Mouse (Mus musculus): Measurements from ENCODE around the gene Agpat2. TPM values are rescaled to one million over a fixed set of nuclear protein-coding genes. Genes with fewer than 3 reads are reported as not detected.

The Agpat2 gene
- total RNA-seq (2014; fragmentation: Nextera tagmentation) (4.7 and 6.9 TPM in 2 replicates), total RNA-seq (2017) (4.6 and 7.4 TPM in 2 replicates), polyA plus RNA-seq (2012) (6.0 and 6.1 TPM in 2 replicates)

DNA sequence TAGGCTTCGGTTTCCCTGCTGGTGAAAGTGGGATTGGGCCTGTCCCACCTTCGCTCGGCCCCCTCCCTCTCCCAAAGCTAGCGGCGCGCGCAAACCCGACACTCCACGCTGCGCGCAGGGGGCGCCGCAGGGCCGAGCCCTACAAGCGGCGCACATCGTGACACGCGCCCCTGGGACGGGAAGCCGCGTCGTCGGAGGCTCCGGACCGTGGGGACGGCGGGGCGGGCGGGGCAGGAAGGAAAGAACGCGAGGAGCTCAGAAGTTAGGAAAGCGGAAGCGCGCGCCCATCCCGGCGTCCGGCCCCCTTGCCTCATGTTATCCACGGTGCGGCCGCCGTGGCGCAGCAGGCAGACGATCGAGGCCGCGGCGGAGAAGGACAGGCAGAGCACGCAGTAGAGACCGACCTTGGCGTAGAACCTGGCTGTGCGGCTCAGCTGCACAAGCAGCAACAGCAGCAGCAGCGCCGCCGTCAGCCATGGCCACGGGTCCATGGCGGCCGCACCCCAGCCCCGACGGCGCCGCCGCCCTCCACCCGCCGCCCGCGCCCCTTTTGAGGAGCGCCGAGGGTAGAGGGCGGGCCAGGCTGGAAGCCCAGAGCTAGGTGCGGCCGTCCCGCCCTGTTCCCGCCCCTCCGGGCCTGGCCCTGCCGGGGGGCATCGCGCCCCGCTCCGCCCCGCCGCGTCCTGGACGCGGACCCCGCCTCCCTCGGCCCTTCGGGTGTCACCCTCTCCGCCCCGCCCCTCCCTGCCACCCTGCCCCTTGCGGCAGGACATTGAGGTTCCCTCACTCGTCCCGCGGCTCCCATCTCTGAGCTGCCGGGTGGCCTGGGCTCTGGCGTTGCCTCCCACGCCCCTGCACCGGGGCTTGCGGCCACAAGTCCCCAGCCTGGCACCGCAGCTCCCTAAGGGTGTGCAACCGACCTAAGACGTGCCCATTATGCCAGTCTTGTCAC, at the start of gene Agpat2:
Gene Agpat2, minus strand, starts transcription at position 698 of the 952 bp plus-strand sequence.
- TF ChIP-seq TAL1 (conservative IDR thresholded peaks at IDR 0.05; ENCODE audit: low read depth, low read length) (no peak), CTCF (IDR thresholded peaks at IDR 0.05; ENCODE audit: low read depth, low read length) (no peak), GATA1 (IDR thresholded peaks at IDR 0.05; ENCODE audit: borderline replicate concordance, low read length) (no peak), POLR2AphosphoS5 (IDR thresholded peaks at IDR 0.05; ENCODE audit: insufficient replicate concordance, low read depth, low read length) (no peak)
- H3K27me3 ChIP-seq (ENCODE audit: insufficient read depth, low read length), result peaks cover 83% of the 10 kb centered on the region
- H3K9me3 ChIP-seq (replicated peaks), result no peaks in the 10 kb centered on the region
- H3K4me3 ChIP-seq (ENCODE audit: low read depth, low read length), result peak within 1 kb of the TSS; percentile 71
- DNase-seq (ENCODE audit: low spot score) (peak; percentile 50), ATAC-seq (ENCODE audit: extremely low read depth, insufficient number of reproducible peaks, low FRiP score, poor library complexity, severe bottlenecking) (no peak; the same call in none of the 2 replicates)
- H3K4me1 ChIP-seq (ENCODE audit: insufficient read depth, low read depth, low read length), result peaks cover 14% of the 10 kb centered on the region
- H3K36me3 ChIP-seq (replicated peaks), result no peaks in the 10 kb centered on the region

GRCm38 (mm10) chr2:26646643-26647293, 42.6 kb upstream of the Agpat2 start:
- H3K36me3 ChIP-seq (replicated peaks), result no peaks in the 10 kb centered on the region
- H3K27me3 ChIP-seq (ENCODE audit: insufficient read depth, low read length), result peaks cover 37% of the 10 kb centered on the region
- H3K4me3 ChIP-seq (ENCODE audit: low read depth, low read length), result no peak overlapping the region
- no peak for TF ChIP-seq GATA2 (IDR thresholded peaks at IDR 0.05; ENCODE audit: borderline replicate concordance, low read depth, low read length)
- peak; percentile 99 for TF ChIP-seq CTCF (IDR thresholded peaks at IDR 0.05; ENCODE audit: low read depth, low read length)
- TF ChIP-seq TAL1 (conservative IDR thresholded peaks at IDR 0.05; ENCODE audit: low read depth, low read length), result no peak
- ATAC-seq (ENCODE audit: extremely low read depth, insufficient number of reproducible peaks, low FRiP score, poor library complexity, severe bottlenecking), result peak; percentile 83
- H3K9me3 ChIP-seq (replicated peaks), result no peaks in the 10 kb centered on the region
- peak; percentile 72 for DNase-seq (ENCODE audit: low spot score)
- peaks cover 12% of the 10 kb centered on the region for H3K4me1 ChIP-seq (ENCODE audit: insufficient read depth, low read depth, low read length)

GRCm38 (mm10) chr2:26643942-26644341, 39.7 kb upstream of the Agpat2 start:
- Histone ChIP-seq H3K9me3 (replicated peaks) (no peaks in the 10 kb centered on the region), H3K4me1 (ENCODE audit: insufficient read depth, low read depth, low read length) (peaks cover 28% of the 10 kb centered on the region), H3K27me3 (ENCODE audit: insufficient read depth, low read length) (peaks cover 29% of the 10 kb centered on the region), H3K4me3 (ENCODE audit: low read depth, low read length) (no peak overlapping the region), H3K36me3 (replicated peaks) (peaks cover 3% of the 10 kb centered on the region)
- peak; percentile 68 for TF ChIP-seq CTCF (IDR thresholded peaks at IDR 0.05; ENCODE audit: low read depth, low read length)
- no peak for TF ChIP-seq GATA2 (IDR thresholded peaks at IDR 0.05; ENCODE audit: borderline replicate concordance, low read depth, low read length)
- ATAC-seq (ENCODE audit: extremely low read depth, insufficient number of reproducible peaks, low FRiP score, poor library complexity, severe bottlenecking), result no peak
- peak; percentile 35 for DNase-seq (ENCODE audit: low spot score)

GRCm38 (mm10) chr2:26641006-26641647, 36.9 kb upstream of the Agpat2 start:
- H3K9me3 ChIP-seq (replicated peaks), result no peaks in the 10 kb centered on the region
- H3K27me3 ChIP-seq (ENCODE audit: insufficient read depth, low read length), result peaks cover 23% of the 10 kb centered on the region
- no peak for ATAC-seq (ENCODE audit: extremely low read depth, insufficient number of reproducible peaks, low FRiP score, poor library complexity, severe bottlenecking)
- peaks cover 50% of the 10 kb centered on the region for H3K4me1 ChIP-seq (ENCODE audit: insufficient read depth, low read depth, low read length)
- DNase-seq (ENCODE audit: low spot score), result no peak
- no peak overlapping the region for H3K4me3 ChIP-seq (ENCODE audit: low read depth, low read length)
- peaks cover 32% of the 10 kb centered on the region for H3K36me3 ChIP-seq (replicated peaks)
- no peak for TF ChIP-seq GATA1 (IDR thresholded peaks at IDR 0.05; ENCODE audit: borderline replicate concordance, low read length)
- TF ChIP-seq POLR2AphosphoS5 (IDR thresholded peaks at IDR 0.05; ENCODE audit: insufficient replicate concordance, low read depth, low read length), result no peak
- TF ChIP-seq CTCF (IDR thresholded peaks at IDR 0.05; ENCODE audit: low read depth, low read length), result no peak
- no peak for TF ChIP-seq TAL1 (conservative IDR thresholded peaks at IDR 0.05; ENCODE audit: low read depth, low read length)
- no peak for TF ChIP-seq GATA2 (IDR thresholded peaks at IDR 0.05; ENCODE audit: borderline replicate concordance, low read depth, low read length)

DNA sequence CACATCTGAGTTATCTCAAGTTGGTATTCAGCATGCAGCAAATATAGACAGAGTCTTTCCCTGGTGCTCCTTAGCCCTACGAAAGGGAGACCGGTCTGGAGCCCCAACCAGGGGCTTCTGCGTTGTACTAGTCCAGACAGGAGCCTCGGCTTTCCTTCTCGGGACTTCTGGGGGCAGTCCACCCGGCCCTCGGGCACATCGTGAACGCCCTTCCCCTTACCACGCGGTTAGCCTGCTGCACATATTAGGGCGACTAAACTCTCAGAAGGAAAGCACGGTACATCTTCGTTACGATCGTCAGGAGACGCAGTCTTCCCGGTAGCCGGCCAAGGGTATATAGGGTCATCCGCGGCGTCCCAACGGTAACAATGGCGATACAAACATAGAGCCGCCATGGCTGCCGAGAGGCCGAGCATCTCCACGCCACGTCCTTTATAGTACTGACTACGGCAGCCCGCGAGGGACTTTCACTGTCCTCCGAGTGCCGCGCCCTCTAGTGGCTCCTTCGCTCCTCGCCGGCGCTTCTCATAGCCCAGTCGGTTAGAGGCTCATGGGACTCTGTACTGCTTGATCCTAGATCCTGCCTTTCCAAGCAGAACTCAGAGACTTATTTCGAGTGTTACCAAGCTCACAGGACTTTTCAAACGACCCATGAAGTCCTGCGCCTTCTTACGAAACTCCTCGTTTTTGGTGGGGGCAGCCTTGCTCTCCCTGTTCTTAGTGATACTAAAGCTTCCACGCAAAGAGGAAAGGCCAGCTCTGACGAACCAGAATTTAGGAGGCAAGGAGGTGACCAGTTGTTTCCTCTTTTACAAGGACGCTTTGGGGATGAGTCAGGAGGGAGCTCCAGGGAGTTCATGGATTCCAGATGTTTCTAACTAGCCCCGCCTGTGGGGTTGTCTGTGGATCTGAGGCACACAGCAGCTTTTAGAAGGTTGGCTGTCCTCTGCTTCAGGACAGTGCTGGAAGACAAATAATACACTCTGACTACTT, 35.9 kb upstream of the Agpat2 start:
- H3K4me3 ChIP-seq (ENCODE audit: low read depth, low read length), result peak overlapping the region; percentile 76
- peaks cover 42% of the 10 kb centered on the region for H3K36me3 ChIP-seq (replicated peaks)
- no peaks in the 10 kb centered on the region for H3K9me3 ChIP-seq (replicated peaks)
- H3K27me3 ChIP-seq (ENCODE audit: insufficient read depth, low read length), result peaks cover 16% of the 10 kb centered on the region
- ATAC-seq (ENCODE audit: extremely low read depth, insufficient number of reproducible peaks, low FRiP score, poor library complexity, severe bottlenecking), result peak; percentile 52; the same call in 1 of the 2 replicates
- H3K4me1 ChIP-seq (ENCODE audit: insufficient read depth, low read depth, low read length), result peaks cover 60% of the 10 kb centered on the region
- peak; percentile 79 for DNase-seq (ENCODE audit: low spot score)
- TF ChIP-seq GATA2 (IDR thresholded peaks at IDR 0.05; ENCODE audit: borderline replicate concordance, low read depth, low read length) (no peak), CTCF (IDR thresholded peaks at IDR 0.05; ENCODE audit: low read depth, low read length) (peak; percentile 72), POLR2AphosphoS5 (IDR thresholded peaks at IDR 0.05; ENCODE audit: insufficient replicate concordance, low read depth, low read length) (0 out of 2 replicates have a peak, but pooled peaks have one; percentile 57), TAL1 (conservative IDR thresholded peaks at IDR 0.05; ENCODE audit: low read depth, low read length) (no peak), GATA1 (IDR thresholded peaks at IDR 0.05; ENCODE audit: borderline replicate concordance, low read length) (no peak)
